Mouse (Mus musculus) stomach, postnatal 0 days (tissue): ENCODE measurements around the gene Il18r1. TPM values are rescaled to one million over a fixed set of nuclear protein-coding genes. Genes with fewer than 3 reads are reported as not detected.
A peak's percentile ranks its signal among the peaks of the same experiment; 100 is the strongest.

Experiments
- ATAC-seq: fragments of 200-750 bp; cut with Nextera tagmentation; 2 replicates; pipeline ENCODE4 v1.8.0; 2017; ENCODE audit not compliant: low FRiP score, low TSS enrichment
- DNase-seq: peaks from one replicate; pipeline ENCODE4 v3.0.0-alpha.2; 2016; ENCODE audit warnings: low spot score
- H3K27ac ChIP-seq: fragments of 300-500 bp; sonication (generic); replicated peaks from 2 replicates; pipeline ENCODE4 v1.5.1; 2014; ENCODE audit warnings: mild to moderate bottlenecking, control low read depth
- H3K27me3 ChIP-seq: fragments of 300-500 bp; sonication (generic); 2 replicates; pipeline ENCODE4 v1.6.1; 2014; ENCODE audit warnings: low read length; ENCODE audit not compliant: control insufficient read depth, insufficient read depth
- H3K36me3 ChIP-seq: fragments of 300-500 bp; sonication (generic); 2 replicates; pipeline ENCODE4 v1.6.1; 2014; ENCODE audit warnings: low read length, mixed read lengths; ENCODE audit not compliant: control insufficient read depth, insufficient read depth
- H3K4me1 ChIP-seq: fragments of 300-500 bp; sonication (generic); replicated peaks from 2 replicates; pipeline ENCODE4 v1.6.1; 2014; ENCODE audit warnings: antibody characterized with exemption; ENCODE audit not compliant: control insufficient read depth, insufficient read depth
- H3K4me2 ChIP-seq: fragments of 300-500 bp; sonication (generic); replicated peaks from 2 replicates; pipeline ENCODE4 v1.6.1; 2014; ENCODE audit warnings: low read depth, mild to moderate bottlenecking, control low read depth, moderate library complexity
- H3K4me3 ChIP-seq: fragments of 300-500 bp; sonication (generic); 2 replicates; pipeline ENCODE4 v1.5.1; 2014; ENCODE audit warnings: low read depth, low read length, control low read depth
- H3K9ac ChIP-seq: fragments of 300-500 bp; sonication (generic); 2 replicates; pipeline ENCODE4 v1.6.1; 2014; ENCODE audit warnings: mild to moderate bottlenecking, low read length, control low read depth, mixed read lengths
- H3K9me3 ChIP-seq: fragments of 300-500 bp; sonication (generic); 2 replicates; pipeline ENCODE4 v1.6.1; 2016; ENCODE audit warnings: low read length; ENCODE audit not compliant: control insufficient read depth
- CTCF ChIP-seq: IDR thresholded peaks from 2 replicates; pipeline ENCODE4 v1.5.1; 2016; ENCODE audit warnings: antibody characterized with exemption, low read depth, mild to moderate bottlenecking, moderate library complexity
- EP300 ChIP-seq: optimal IDR thresholded peaks from 2 replicates; pipeline ENCODE3; 2016; ENCODE audit warnings: antibody characterized with exemption
- WGBS: fragments of 180-500 bp; shearing (Covaris S2); extraction: QIAGEN DNeasy Blood & Tissue Kit; methylation state at CpG from one replicate; pipeline ENCODE4 v1.1.7; 2014; 5-methylcytosine and 5-hydroxymethylcytosine counted together
- polyA plus RNA-seq: library from polyadenylated mRNA; unstranded; fragments of >200 nt; fragmentation: Nextera tagmentation; extraction: Ambion mirVana; gene quantifications from 2 replicates; pipeline ENCODE4 v1.2.1, GENCODE M21; 2015

The Il18r1 gene
- polyA plus RNA-seq, 1 experiment from 2014 or later = 3.4 TPM

GRCm38 (mm10) chr1:40444800-40445199 lies 20.6 kb upstream of the Il18r1 start:
- no peak overlapping the region for H3K9ac ChIP-seq
- no peak overlapping the region for H3K4me2 ChIP-seq
- H3K27me3 ChIP-seq = no peaks in the 10 kb centered on the region
- H3K4me3 ChIP-seq = no peak overlapping the region
- ATAC-seq (peak; percentile 70), DNase-seq (no peak)
- H3K27ac ChIP-seq = no peak overlapping the region
- H3K36me3 ChIP-seq = no peaks in the 10 kb centered on the region
- H3K9me3 ChIP-seq = no peaks in the 10 kb centered on the region
- TF ChIP-seq CTCF = no peak
- no peak for TF ChIP-seq EP300
- H3K4me1 ChIP-seq = no peaks in the 10 kb centered on the region
- 68% methylated on average over 3 of the region's 3 CpGs for WGBS

GRCm38 (mm10) chr1:40467306-40467705 lies 2.0 kb downstream of the Il18r1 start:
- no peak overlapping the region for H3K4me3 ChIP-seq
- TF ChIP-seq EP300 = no peak
- TF ChIP-seq CTCF = no peak
- H3K27ac ChIP-seq = no peak overlapping the region
- H3K9me3 ChIP-seq = no peaks in the 10 kb centered on the region
- no peak for ATAC-seq
- no peak overlapping the region for H3K9ac ChIP-seq
- no peaks in the 10 kb centered on the region for H3K4me1 ChIP-seq
- WGBS = 82% methylated on average over 4 of the region's 4 CpGs
- DNase-seq = no peak
- H3K36me3 ChIP-seq = no peaks in the 10 kb centered on the region
- H3K27me3 ChIP-seq = no peaks in the 10 kb centered on the region
- no peak overlapping the region for H3K4me2 ChIP-seq

- Histone ChIP-seq H3K4me3 (no peak overlapping the region), H3K9ac (no peak overlapping the region), H3K36me3 (no peaks in the 10 kb centered on the region), H3K4me2 (no peak overlapping the region), H3K9me3 (no peaks in the 10 kb centered on the region), H3K4me1 (no peaks in the 10 kb centered on the region), H3K27ac (no peak overlapping the region), H3K27me3 (no peaks in the 10 kb centered on the region)
- TF ChIP-seq EP300 (no peak), CTCF (no peak)
- no peak for ATAC-seq
- WGBS = 47% methylated on average over 2 of the region's 2 CpGs
- no peak for DNase-seq
Measured at GRCm38 (mm10) chr1:40468805-40469204, 3.5 kb downstream of the Il18r1 start.

- no peak overlapping the region for H3K4me3 ChIP-seq
- ATAC-seq (no peak), DNase-seq (no peak)
- H3K27me3 ChIP-seq = no peaks in the 10 kb centered on the region; the same call in 1 of the 2 replicates
- TF ChIP-seq CTCF (no peak), EP300 (no peak)
- H3K4me1 ChIP-seq = no peaks in the 10 kb centered on the region
- no peak overlapping the region for H3K27ac ChIP-seq
- no peak overlapping the region for H3K9ac ChIP-seq
- no peak overlapping the region for H3K4me2 ChIP-seq
- H3K36me3 ChIP-seq = no peaks in the 10 kb centered on the region
- H3K9me3 ChIP-seq = no peaks in the 10 kb centered on the region
- 78% methylated on average over 12 of the region's 12 CpGs for WGBS
Measured at GRCm38 (mm10) chr1:40469900-40470299, 4.5 kb downstream of the Il18r1 start.

- H3K27me3 ChIP-seq = no peaks in the 10 kb centered on the region; the same call in 1 of the 2 replicates
- no peak overlapping the region for H3K9ac ChIP-seq
- no peak for DNase-seq
- no peaks in the 10 kb centered on the region for H3K36me3 ChIP-seq
- no peaks in the 10 kb centered on the region for H3K4me1 ChIP-seq
- H3K27ac ChIP-seq = no peak overlapping the region
- ATAC-seq = no peak
- no peak overlapping the region for H3K4me2 ChIP-seq
- H3K9me3 ChIP-seq = no peaks in the 10 kb centered on the region
- no peak overlapping the region for H3K4me3 ChIP-seq
- WGBS = 83% methylated on average over 1 of the region's 1 CpGs
- no peak for TF ChIP-seq CTCF
- TF ChIP-seq EP300 = no peak
Measured at GRCm38 (mm10) chr1:40472401-40472800, 7.0 kb downstream of the Il18r1 start.

- Histone ChIP-seq H3K27ac (no peak overlapping the region), H3K9ac (no peak overlapping the region), H3K36me3 (no peaks in the 10 kb centered on the region), H3K27me3 (no peaks in the 10 kb centered on the region; the same call in 1 of the 2 replicates), H3K4me3 (no peak overlapping the region), H3K9me3 (no peaks in the 10 kb centered on the region), H3K4me2 (no peak overlapping the region), H3K4me1 (no peaks in the 10 kb centered on the region)
- WGBS = 85% methylated on average over 4 of the region's 4 CpGs
- ATAC-seq (no peak), DNase-seq (no peak)
- TF ChIP-seq EP300 = no peak
- TF ChIP-seq CTCF = no peak
Measured at GRCm38 (mm10) chr1:40473640-40474039, 8.3 kb downstream of the Il18r1 start.

GRCm38 (mm10) chr1:40474336-40474735 lies 9.0 kb downstream of the Il18r1 start:
- Histone ChIP-seq H3K4me1 (no peaks in the 10 kb centered on the region), H3K27ac (no peak overlapping the region), H3K27me3 (no peaks in the 10 kb centered on the region; the same call in 1 of the 2 replicates), H3K4me2 (no peak overlapping the region), H3K4me3 (no peak overlapping the region), H3K9me3 (no peaks in the 10 kb centered on the region), H3K36me3 (no peaks in the 10 kb centered on the region), H3K9ac (no peak overlapping the region)
- DNase-seq (no peak), ATAC-seq (no peak)
- TF ChIP-seq CTCF (no peak), EP300 (no peak)
- WGBS = 73% methylated on average over 5 of the region's 5 CpGs
